In the genomic region with DNA sequence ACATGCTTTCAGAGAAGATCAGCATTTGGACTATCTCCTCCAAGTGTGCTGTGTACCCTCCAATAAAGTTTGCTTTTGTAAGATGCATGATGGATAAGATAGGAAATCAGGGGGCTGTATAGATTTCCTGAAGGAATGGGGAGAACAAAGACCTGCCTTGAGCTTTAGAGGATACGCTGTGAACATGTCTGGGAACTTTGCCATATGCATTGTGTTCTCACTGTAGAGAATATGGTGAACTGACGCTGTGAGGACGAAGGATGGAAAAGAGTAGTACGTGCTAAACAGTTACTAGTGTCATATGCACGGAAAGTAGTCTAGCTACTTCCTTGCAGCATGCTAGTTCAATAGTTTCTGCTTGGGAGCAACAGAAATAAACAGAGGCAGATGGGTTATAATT, we compare ENCODE assay signal across 29 mouse cellular contexts.
DNase-seq lines count a peak whose midpoint lies in the region; ATAC-seq and TF ChIP-seq lines count a peak whose summit lies in the region.
"Had no signal": no experiment of that assay in that cellular context is flagged by ENCODE, and none has a peak within 500 bp of the region (broad histone marks: within the 10 kb centered on the region; RNA-seq: fewer than 3 reads in every experiment).

No protein-coding gene starts in this region.

- H3K27ac ChIP-seq in heart, embryonic 11.5 days (ENCODE audit: low read depth, low read length), result no peak overlapping the region
- no peak overlapping the region for H3K27ac ChIP-seq in heart, postnatal 0 days (ENCODE audit: low read depth)
- H3K27ac ChIP-seq in lung, embryonic 15.5 days, result 0 out of 2 replicates have a peak overlapping the region, but pooled peaks have one; percentile 10
- H3K27ac ChIP-seq: embryonic facial prominence, embryonic 15.5 days; forebrain, embryonic 15.5 days; layer of hippocampus, adult 2 months; left cerebral cortex, adult 2 months; limb, embryonic 12.5 days; liver, embryonic 15.5 days; midbrain, embryonic 12.5 days; neural tube, embryonic 12.5 days; stomach, postnatal 0 days had no signal

- H3K9ac ChIP-seq in heart, embryonic 11.5 days (ENCODE audit: low read depth, low read length), result no peak overlapping the region
- H3K9ac ChIP-seq in heart, postnatal 0 days (replicated peaks; ENCODE audit: low read depth, low read length), result no peak overlapping the region
- H3K9ac ChIP-seq in lung, embryonic 15.5 days, result no peak overlapping the region
- H3K9ac ChIP-seq: embryonic facial prominence, embryonic 15.5 days; forebrain, embryonic 15.5 days; limb, embryonic 12.5 days; liver, embryonic 15.5 days; midbrain, embryonic 12.5 days; neural tube, embryonic 12.5 days had no signal

- ATAC-seq in heart, embryonic 11.5 days (replicated peaks; ENCODE audit: insufficient number of reproducible peaks, low FRiP score, low TSS enrichment), result no peak
- 0 out of 2 replicates have a peak, but pooled peaks have one; percentile 20 for ATAC-seq in heart, postnatal 0 days (ENCODE audit: insufficient read depth, low read depth)
- ATAC-seq in lung, embryonic 15.5 days (ENCODE audit: borderline replicate concordance, extremely low read depth, low FRiP score, low TSS enrichment), result peak; percentile 39; the same call in 1 of the 2 replicates
- ATAC-seq: forebrain, embryonic 15.5 days; hindbrain, embryonic 16.5 days had no signal

- H3K27me3 ChIP-seq in heart, embryonic 11.5 days (ENCODE audit: control insufficient read depth, insufficient read depth, low read length), result no peaks in the 10 kb centered on the region
- no peaks in the 10 kb centered on the region for H3K27me3 ChIP-seq in heart, postnatal 0 days (ENCODE audit: control insufficient read depth, insufficient read depth, low read length)
- no peaks in the 10 kb centered on the region for H3K27me3 ChIP-seq in lung, embryonic 15.5 days
- H3K27me3 ChIP-seq: embryonic facial prominence, embryonic 15.5 days; forebrain, embryonic 15.5 days; limb, embryonic 12.5 days; liver, embryonic 15.5 days; megakaryocyte, embryonic 14.5 days; midbrain, embryonic 12.5 days; neural tube, embryonic 12.5 days had no signal

- TF ChIP-seq EP300 in heart, postnatal 0 days (IDR thresholded peaks at IDR 0.05; ENCODE audit: low read depth), result no peak

- H3K4me2 ChIP-seq in heart, embryonic 11.5 days, result no peak overlapping the region
- no peak overlapping the region for H3K4me2 ChIP-seq in heart, postnatal 0 days (ENCODE audit: low read depth, low read length)
- H3K4me2 ChIP-seq in lung, embryonic 15.5 days, result no peak overlapping the region
- H3K4me2 ChIP-seq: embryonic facial prominence, embryonic 15.5 days; forebrain, embryonic 15.5 days; limb, embryonic 12.5 days; liver, embryonic 15.5 days; midbrain, embryonic 12.5 days; neural tube, embryonic 12.5 days had no signal

- peak; percentile 40 for DNase-seq in heart, adult 11 months
- no peak for DNase-seq in heart, postnatal 0 days (ENCODE audit: low spot score)
- no peak for DNase-seq in heart, adult 18-20 months
- DNase-seq in lung, postnatal 36 days, result no peak
- DNase-seq: adrenal gland, postnatal 25 days; B cell, adult 2 months; cerebellum, adult 18-20 months; cerebellum, postnatal 10 days; gastrocnemius, postnatal 10 days; heart, postnatal 14 days; kidney, adult 8-10 months; kidney, postnatal 25 days; right cerebral cortex, postnatal 4 days; thymus, adult 18-20 months; thymus, postnatal 25 days had no signal

- no peaks in the 10 kb centered on the region for H3K36me3 ChIP-seq in heart, embryonic 11.5 days (ENCODE audit: control insufficient read depth, insufficient read depth, low read length)
- H3K36me3 ChIP-seq in heart, postnatal 0 days (replicated peaks; ENCODE audit: control insufficient read depth, insufficient read depth, low read length), result no peaks in the 10 kb centered on the region
- no peaks in the 10 kb centered on the region for H3K36me3 ChIP-seq in lung, embryonic 15.5 days
- H3K36me3 ChIP-seq: embryonic facial prominence, embryonic 15.5 days; forebrain, embryonic 15.5 days; limb, embryonic 12.5 days; liver, embryonic 15.5 days; midbrain, embryonic 12.5 days; neural tube, embryonic 12.5 days had no signal

- no peaks in the 10 kb centered on the region for H3K9me3 ChIP-seq in heart, embryonic 11.5 days (replicated peaks; ENCODE audit: control insufficient read depth, low read length)
- H3K9me3 ChIP-seq in heart, postnatal 0 days (replicated peaks; ENCODE audit: control insufficient read depth, low read length), result no peaks in the 10 kb centered on the region; the same call in 1 of the 2 replicates
- no peaks in the 10 kb centered on the region for H3K9me3 ChIP-seq in lung, embryonic 15.5 days
- H3K9me3 ChIP-seq: embryonic facial prominence, embryonic 15.5 days; forebrain, embryonic 15.5 days; limb, embryonic 12.5 days; liver, embryonic 15.5 days; midbrain, embryonic 12.5 days; neural tube, embryonic 12.5 days had no signal

- TF ChIP-seq CTCF in heart, postnatal 0 days (IDR thresholded peaks at IDR 0.05; ENCODE audit: low read depth), result no peak

- H3K4me3 ChIP-seq in heart, embryonic 11.5 days (ENCODE audit: low read depth, low read length), result no peak overlapping the region
- no peak overlapping the region for H3K4me3 ChIP-seq in heart, postnatal 0 days (ENCODE audit: low read depth, low read length)
- H3K4me3 ChIP-seq in lung, embryonic 15.5 days, result no peak overlapping the region
- H3K4me3 ChIP-seq: embryonic facial prominence, embryonic 15.5 days; forebrain, embryonic 15.5 days; layer of hippocampus, adult 2 months; left cerebral cortex, adult 2 months; limb, embryonic 12.5 days; liver, embryonic 15.5 days; megakaryocyte, embryonic 14.5 days; midbrain, embryonic 12.5 days; myocyte; neural tube, embryonic 12.5 days had no signal

- WGBS in heart, embryonic 11.5 days (ENCODE audit: insufficient replicate concordance), result 61% methylated on average over 5 of the region's 5 CpGs
- 49% methylated on average over 5 of the region's 5 CpGs for WGBS in heart, postnatal 0 days
- 43% methylated on average over 5 of the region's 5 CpGs for WGBS in lung, embryonic 15.5 days

- no peaks in the 10 kb centered on the region; the same call in 1 of the 2 replicates for H3K4me1 ChIP-seq in heart, embryonic 11.5 days (ENCODE audit: control insufficient read depth, insufficient read depth, low read length)
- H3K4me1 ChIP-seq in heart, postnatal 0 days (ENCODE audit: control insufficient read depth, insufficient read depth), result peaks cover 9% of the 10 kb centered on the region; the same call in 1 of the 2 replicates
- peaks cover 4% of the 10 kb centered on the region; the same call in 1 of the 2 replicates for H3K4me1 ChIP-seq in lung, embryonic 15.5 days
- H3K4me1 ChIP-seq: limb, embryonic 12.5 days; liver, embryonic 15.5 days; megakaryocyte, embryonic 14.5 days; midbrain, embryonic 12.5 days; neural tube, embryonic 12.5 days had no signal
